Mouse (Mus musculus) G1E (cell line): ENCODE results near the gene Sec22b.

Source experiments
- CTCF ChIP-seq: IDR thresholded peaks from 2 replicates; pipeline ENCODE4 v1.5.1; 2012; ENCODE audit warnings: low read depth, low read length, inconsistent platforms, mixed read lengths
- GATA1 ChIP-seq: IDR thresholded peaks from 2 replicates; pipeline ENCODE4 v1.6.1; 2012; ENCODE audit warnings: borderline replicate concordance, low read length, inconsistent platforms, mixed read lengths
- POLR2AphosphoS5 ChIP-seq: IDR thresholded peaks from 2 replicates; pipeline ENCODE4 v1.6.1; 2012; ENCODE audit warnings: low read depth, low read length, inconsistent platforms; ENCODE audit not compliant: insufficient replicate concordance
- TAL1 ChIP-seq: conservative IDR thresholded peaks from 2 replicates; pipeline ENCODE4 v1.6.1; 2012; ENCODE audit warnings: low read depth, low read length, inconsistent platforms, mixed read lengths

DNA sequence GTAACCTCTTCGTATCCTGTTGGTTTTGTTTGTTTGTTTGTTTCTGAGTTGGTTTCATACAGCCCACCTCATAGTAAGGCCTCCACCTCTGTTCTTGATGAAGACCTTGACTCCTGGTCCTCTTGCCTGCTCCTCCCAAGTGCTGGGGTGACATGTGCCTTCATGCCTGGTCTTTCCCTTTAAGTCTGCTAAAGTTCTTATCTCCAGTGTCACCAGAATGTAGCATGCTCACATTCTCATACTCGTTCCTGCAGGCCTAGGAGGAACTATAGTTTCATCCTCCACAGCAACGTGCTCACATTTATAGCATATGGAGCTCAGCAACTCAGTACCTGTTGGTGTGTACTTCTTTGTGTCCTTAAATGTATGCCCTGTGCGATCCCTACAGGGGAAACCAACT lies 26.3 kb downstream of the Sec22b start:
- no peak for TF ChIP-seq CTCF
- TF ChIP-seq TAL1: no peak
- TF ChIP-seq POLR2AphosphoS5: no peak
- TF ChIP-seq GATA1: no peak
